Mouse (Mus musculus) heart, adult 8-10 months (tissue): ENCODE results near the gene Gm11562. TPM values are rescaled to one million over a fixed set of nuclear protein-coding genes. Genes with fewer than 3 reads are reported as not detected.

Source experiments
- DNase-seq: peaks from one replicate; pipeline ENCODE4 v3.0.0; 2022; ENCODE audit warnings: low spot score
- total RNA-seq, 4 experiments: library from RNA; stranded (reverse); gene quantifications; 2 replicates each; pipeline ENCODE4 v1.2.4; 2022

Gm11562 gene
- total RNA-seq, 4 experiments from 2014 or later, result not detected

- DNase-seq, result no peak
These were observed 35.1 kb downstream of the Gm11562 start for GRCm38 (mm10) chr11:99585096-99585495.

GRCm38 (mm10) chr11:99583245-99583704 is 37.0 kb downstream of the Gm11562 start, which contains the start of gene Krtap1-4:
Gene Krtap1-4 (minus strand): TSS chr11:99583654.
- DNase-seq, result no peak

GRCm38 (mm10) chr11:99581564-99581963 is 38.7 kb downstream of the Gm11562 start:
- no peak for DNase-seq

GRCm38 (mm10) chr11:99581051-99581450 is 39.2 kb downstream of the Gm11562 start:
- DNase-seq, result no peak

GRCm38 (mm10) chr11:99580636-99581035 is 39.6 kb downstream of the Gm11562 start, which contains the start of gene Krtap1-5:
Gene Krtap1-5 (minus strand): TSS chr11:99581016.
- no peak for DNase-seq

- DNase-seq, result peak; percentile 26
These were observed 46.1 kb downstream of the Gm11562 start for GRCm38 (mm10) chr11:99574106-99574505.

GRCm38 (mm10) chr11:99573164-99573563 is 47.1 kb downstream of the Gm11562 start:
- DNase-seq, result no peak

Other genes starting within 250 kb of the Gm11562 start
- not detected for gene Krt28, start 245.5 kb downstream of the Gm11562 start, total RNA-seq
- gene Krt10, start 231.1 kb downstream of the Gm11562 start, total RNA-seq, result 1 to 10 TPM; 3.3 to 5.8 (median 5.0) TPM
- gene Krt12, start 198.2 kb downstream of the Gm11562 start, total RNA-seq, result not detected
- gene Krt20, start 182.3 kb downstream of the Gm11562 start, total RNA-seq, result not detected
- gene Krt23, start 127.3 kb downstream of the Gm11562 start, total RNA-seq, result not detected
- gene Krt39, start 99.1 kb downstream of the Gm11562 start, total RNA-seq, result not detected
- not detected for gene Krt40, start 77.3 kb downstream of the Gm11562 start, total RNA-seq
- not detected for gene Krtap3-3, start 69.6 kb downstream of the Gm11562 start, total RNA-seq
- gene Krtap3-2, start 63.6 kb downstream of the Gm11562 start, total RNA-seq, result not detected
- not detected for gene Gm11939, start 61.0 kb downstream of the Gm11562 start, total RNA-seq
- gene Krtap3-1, start 53.8 kb downstream of the Gm11562 start, total RNA-seq, result not detected
- not detected for gene Krtap1-5, start 39.4 kb downstream of the Gm11562 start, total RNA-seq
- not detected for gene Krtap1-4, start 36.8 kb downstream of the Gm11562 start, total RNA-seq
- gene Krtap1-3, start 29.1 kb downstream of the Gm11562 start, total RNA-seq, result not detected
- gene Krtap9-3, start 22.3 kb downstream of the Gm11562 start, total RNA-seq, result not detected
- gene Gm11938, start 17.1 kb downstream of the Gm11562 start, total RNA-seq, result not detected
- not detected for gene Gm11937, start 10.2 kb downstream of the Gm11562 start, total RNA-seq
- gene Krtap2-4, start 5.6 kb downstream of the Gm11562 start, total RNA-seq, result not detected
- gene Krtap4-1, start 7.8 kb upstream of the Gm11562 start, total RNA-seq, result not detected
- gene Krtap4-2, start 14.6 kb upstream of the Gm11562 start, total RNA-seq, result not detected
- not detected for gene Krtap4-7, start 23.7 kb upstream of the Gm11562 start, total RNA-seq
- gene Gm11555, start 29.8 kb upstream of the Gm11562 start, total RNA-seq, result not detected
- gene Gm11563, start 38.5 kb upstream of the Gm11562 start, total RNA-seq, result not detected
- not detected for gene Krtap4-6, start 45.5 kb upstream of the Gm11562 start, total RNA-seq
- gene Gm14190, start 70.3 kb upstream of the Gm11562 start, total RNA-seq, result not detected
- not detected for gene Gm14180, start 113.9 kb upstream of the Gm11562 start, total RNA-seq
- gene Gm11595, start 152.5 kb upstream of the Gm11562 start, total RNA-seq, result not detected
- gene Krtap4-8, start 160.3 kb upstream of the Gm11562 start, total RNA-seq, result not detected
- not detected for gene Krtap4-9, start 164.8 kb upstream of the Gm11562 start, total RNA-seq
- gene Gm11596, start 173.0 kb upstream of the Gm11562 start, total RNA-seq, result not detected
- not detected for gene Gm11569, start 178.5 kb upstream of the Gm11562 start, total RNA-seq
- gene Gm11554, start 184.0 kb upstream of the Gm11562 start, total RNA-seq, result not detected
- not detected for gene Krtap4-13, start 189.5 kb upstream of the Gm11562 start, total RNA-seq
- gene Gm11564, start 195.2 kb upstream of the Gm11562 start, total RNA-seq, result not detected
- gene 2300003K06Rik, start 217.6 kb upstream of the Gm11562 start, total RNA-seq, result not detected
- not detected for gene Krtap4-16, start 231.2 kb upstream of the Gm11562 start, total RNA-seq
- not detected for gene Gm11568, start 237.5 kb upstream of the Gm11562 start, total RNA-seq
- not detected for gene Gm11559, start 244.0 kb upstream of the Gm11562 start, total RNA-seq